Mouse (Mus musculus) lung, embryonic 16.5 days (tissue): ENCODE results near the gene Cdk9. TPM values are rescaled to one million over a fixed set of nuclear protein-coding genes. Genes with fewer than 3 reads are reported as not detected.

Source experiments
- ATAC-seq: fragments of 200-750 bp; cut with Nextera tagmentation; 2 replicates; pipeline ENCODE4 v1.8.0; 2017; ENCODE audit warnings: low read depth, mild to moderate bottlenecking, moderate library complexity
- H3K27ac ChIP-seq: fragments of 300-500 bp; sonication (generic); 2 replicates; pipeline ENCODE4 v1.5.1; 2014; ENCODE audit warnings: mild to moderate bottlenecking, control low read depth, low read length
- H3K27me3 ChIP-seq: fragments of 300-500 bp; sonication (generic); 2 replicates; pipeline ENCODE4 v1.6.1; 2014; ENCODE audit warnings: low read depth, low read length, mixed read lengths; ENCODE audit not compliant: control insufficient read depth, insufficient read depth
- H3K36me3 ChIP-seq: fragments of 300-500 bp; sonication (generic); 2 replicates; pipeline ENCODE4 v1.6.1; 2014; ENCODE audit warnings: low read length; ENCODE audit not compliant: control insufficient read depth, insufficient read depth
- H3K4me1 ChIP-seq: fragments of 300-500 bp; sonication (generic); replicated peaks from 2 replicates; pipeline ENCODE4 v1.6.1; 2014; ENCODE audit warnings: low read length, mixed read lengths; ENCODE audit not compliant: control insufficient read depth, insufficient read depth
- H3K4me2 ChIP-seq: fragments of 300-500 bp; sonication (generic); 2 replicates; pipeline ENCODE4 v1.6.1; 2014; ENCODE audit warnings: low read depth, low read length, control low read depth
- H3K4me3 ChIP-seq: fragments of 300-500 bp; sonication (generic); 2 replicates; pipeline ENCODE4 v1.5.1; 2014; ENCODE audit warnings: mild to moderate bottlenecking, low read length, control low read depth
- H3K9ac ChIP-seq: fragments of 300-500 bp; sonication (generic); 2 replicates; pipeline ENCODE4 v1.6.1; 2014; ENCODE audit warnings: low read length, control low read depth
- H3K9me3 ChIP-seq: fragments of 300-500 bp; sonication (generic); 2 replicates; pipeline ENCODE4 v1.6.1; 2016; ENCODE audit warnings: low read length; ENCODE audit not compliant: control insufficient read depth
- WGBS: fragments of 180-500 bp; shearing (Covaris S2); extraction: QIAGEN DNeasy Blood & Tissue Kit; methylation state at CpG from one replicate; pipeline ENCODE4 v1.1.7; 2014; 5-methylcytosine and 5-hydroxymethylcytosine counted together
- polyA plus RNA-seq: library from polyadenylated mRNA; unstranded; fragments of >200 nt; fragmentation: Nextera tagmentation; extraction: Ambion mirVana; gene quantifications from 2 replicates; pipeline ENCODE4 v1.2.1, GENCODE M21; 2015

The Cdk9 gene
- polyA plus RNA-seq, 1 experiment from 2014 or later, result 85.1 TPM

DNA sequence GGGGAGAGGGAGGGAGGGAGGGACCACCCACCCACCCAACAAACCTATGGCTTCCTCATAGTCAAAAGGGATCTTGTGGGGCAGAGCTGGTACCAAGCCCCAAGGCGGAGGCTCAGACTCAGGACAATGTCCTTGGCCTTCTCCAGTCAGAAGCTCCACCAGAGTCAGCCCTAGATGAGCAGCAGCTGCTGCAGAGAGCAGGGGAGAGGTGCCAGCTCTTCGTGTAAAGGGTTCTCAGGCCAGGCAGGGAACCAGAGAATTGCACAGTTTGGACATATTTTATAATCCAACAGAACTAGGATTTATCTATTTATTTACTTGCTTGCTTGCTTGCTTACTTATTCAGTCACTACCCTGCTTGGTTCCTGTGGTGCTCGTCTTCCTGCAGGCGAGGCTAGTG lies 26.4 kb upstream of the Cdk9 start:
- Histone ChIP-seq H3K27ac (no peak overlapping the region), H3K4me1 (peaks cover 8% of the 10 kb centered on the region), H3K4me3 (no peak overlapping the region), H3K9me3 (no peaks in the 10 kb centered on the region), H3K9ac (no peak overlapping the region), H3K27me3 (peaks cover 29% of the 10 kb centered on the region), H3K36me3 (no peaks in the 10 kb centered on the region), H3K4me2 (no peak overlapping the region)
- 68% methylated on average over 4 of the region's 4 CpGs for WGBS
- ATAC-seq, result no peak

DNA sequence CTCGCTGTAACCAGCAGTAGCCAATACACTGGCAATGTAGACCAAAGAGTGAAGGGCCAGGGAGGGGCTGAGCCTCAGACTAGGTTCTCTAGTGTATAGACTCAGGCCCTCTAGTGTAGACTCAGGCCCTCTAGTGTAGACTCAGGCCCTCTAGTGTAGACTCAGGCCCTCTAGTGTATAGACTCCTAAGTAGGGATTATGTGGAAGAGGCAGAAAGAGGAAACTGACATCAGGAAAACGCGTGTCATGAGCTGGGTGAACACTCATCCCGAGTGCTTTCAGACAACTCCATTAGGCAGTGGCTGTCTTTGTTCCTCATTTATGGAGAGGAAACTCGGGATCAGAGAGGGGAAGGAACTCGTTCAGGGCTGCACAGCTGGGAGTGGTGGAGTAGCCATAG lies 24.1 kb upstream of the Cdk9 start:
- WGBS, result 48% methylated on average over 6 of the region's 6 CpGs
- H3K4me3 ChIP-seq, result no peak overlapping the region
- H3K27me3 ChIP-seq, result peaks cover 15% of the 10 kb centered on the region
- no peaks in the 10 kb centered on the region for H3K36me3 ChIP-seq
- peaks cover 8% of the 10 kb centered on the region for H3K4me1 ChIP-seq
- H3K9ac ChIP-seq, result no peak overlapping the region
- no peak overlapping the region for H3K27ac ChIP-seq
- no peak overlapping the region for H3K4me2 ChIP-seq
- no peak for ATAC-seq
- H3K9me3 ChIP-seq, result no peaks in the 10 kb centered on the region

DNA sequence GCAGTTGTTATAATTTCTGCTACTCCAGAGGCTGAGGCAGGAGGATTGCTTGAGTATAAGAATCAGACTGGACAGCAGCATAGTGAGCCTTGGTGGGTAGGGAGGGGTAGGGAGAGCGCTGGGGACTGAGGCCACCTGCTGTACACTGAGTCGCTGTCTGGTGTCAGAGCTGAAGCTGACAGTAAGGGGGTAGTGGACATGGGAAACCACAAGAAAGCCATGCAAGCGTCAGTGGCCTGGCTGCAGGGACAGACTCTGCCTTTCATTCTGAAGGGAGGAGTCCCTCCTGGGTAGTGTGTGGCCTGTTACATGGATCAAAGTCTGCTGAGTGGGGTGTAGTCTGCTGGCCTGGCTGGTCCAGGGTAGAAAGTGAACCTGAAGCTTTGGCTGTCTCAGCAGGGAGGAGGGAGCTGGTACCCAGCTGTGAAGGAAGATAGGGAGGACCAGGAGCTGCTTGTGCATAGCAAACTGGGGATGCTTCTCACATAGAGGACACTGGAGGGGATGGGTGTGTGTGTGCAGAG lies 23.5 kb upstream of the Cdk9 start:
- H3K27me3 ChIP-seq, result peaks cover 9% of the 10 kb centered on the region
- no peak overlapping the region for H3K9ac ChIP-seq
- no peak for ATAC-seq
- no peak overlapping the region for H3K4me2 ChIP-seq
- H3K4me3 ChIP-seq, result no peak overlapping the region
- no peak overlapping the region for H3K27ac ChIP-seq
- H3K4me1 ChIP-seq, result peaks cover 6% of the 10 kb centered on the region
- 47% methylated on average over 3 of the region's 3 CpGs for WGBS
- H3K36me3 ChIP-seq, result no peaks in the 10 kb centered on the region
- H3K9me3 ChIP-seq, result no peaks in the 10 kb centered on the region

DNA sequence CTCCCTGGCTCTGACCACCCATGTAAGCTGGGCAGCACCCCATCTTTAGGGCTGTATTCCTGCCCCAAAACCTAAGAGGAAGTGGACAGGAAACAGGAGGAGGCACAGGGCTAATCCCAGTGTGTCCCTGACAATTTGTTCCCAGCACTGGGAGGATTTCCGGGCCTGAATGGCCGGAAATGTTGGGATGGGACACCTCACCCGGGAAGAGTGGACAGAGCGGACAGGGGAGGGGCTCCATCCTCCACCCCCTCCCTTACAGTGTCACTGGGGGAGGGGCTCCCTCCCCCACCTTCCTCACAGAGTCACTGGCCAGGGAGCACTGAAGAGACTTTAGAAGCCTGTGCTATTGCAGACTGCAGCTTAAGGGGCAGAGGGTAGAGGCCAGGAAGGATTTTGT lies 22.1 kb upstream of the Cdk9 start:
- ATAC-seq, result peak; percentile 59
- Histone ChIP-seq H3K27ac (peak overlapping the region; percentile 53), H3K9me3 (no peaks in the 10 kb centered on the region), H3K4me1 (peaks cover 13% of the 10 kb centered on the region), H3K4me2 (peak overlapping the region; percentile 28; the same call in 1 of the 2 replicates), H3K36me3 (no peaks in the 10 kb centered on the region), H3K27me3 (no peaks in the 10 kb centered on the region), H3K4me3 (no peak overlapping the region), H3K9ac (no peak overlapping the region)
- 41% methylated on average over 4 of the region's 4 CpGs for WGBS

DNA sequence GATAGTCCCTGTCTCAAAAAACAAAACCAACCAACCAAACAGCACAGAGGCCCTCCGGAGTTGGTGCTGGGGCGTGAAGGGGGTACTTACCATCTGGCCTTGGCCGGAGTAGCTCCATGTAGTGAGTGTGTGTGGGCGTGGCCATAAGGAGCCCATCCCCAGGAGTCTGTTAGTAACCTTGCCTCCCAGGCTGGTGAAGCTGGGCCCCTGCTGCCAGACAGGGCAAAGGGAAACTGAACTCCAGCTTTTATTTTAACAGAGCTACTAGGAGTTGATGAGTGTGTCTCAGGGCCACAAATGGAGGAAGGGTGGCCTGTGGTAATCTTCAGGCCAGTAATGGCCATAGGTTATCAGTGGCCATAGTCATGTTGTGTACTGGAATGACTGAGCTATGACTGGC lies 21.6 kb upstream of the Cdk9 start:
- H3K27ac ChIP-seq, result peak overlapping the region; percentile 53
- no peak overlapping the region for H3K9ac ChIP-seq
- H3K4me3 ChIP-seq, result no peak overlapping the region
- no peak overlapping the region for H3K4me2 ChIP-seq
- no peaks in the 10 kb centered on the region for H3K27me3 ChIP-seq
- no peaks in the 10 kb centered on the region for H3K36me3 ChIP-seq
- 0 out of 2 replicates have a peak, but pooled peaks have one; percentile 26 for ATAC-seq
- H3K4me1 ChIP-seq, result peaks cover 13% of the 10 kb centered on the region
- H3K9me3 ChIP-seq, result no peaks in the 10 kb centered on the region
- 39% methylated on average over 4 of the region's 4 CpGs for WGBS

DNA sequence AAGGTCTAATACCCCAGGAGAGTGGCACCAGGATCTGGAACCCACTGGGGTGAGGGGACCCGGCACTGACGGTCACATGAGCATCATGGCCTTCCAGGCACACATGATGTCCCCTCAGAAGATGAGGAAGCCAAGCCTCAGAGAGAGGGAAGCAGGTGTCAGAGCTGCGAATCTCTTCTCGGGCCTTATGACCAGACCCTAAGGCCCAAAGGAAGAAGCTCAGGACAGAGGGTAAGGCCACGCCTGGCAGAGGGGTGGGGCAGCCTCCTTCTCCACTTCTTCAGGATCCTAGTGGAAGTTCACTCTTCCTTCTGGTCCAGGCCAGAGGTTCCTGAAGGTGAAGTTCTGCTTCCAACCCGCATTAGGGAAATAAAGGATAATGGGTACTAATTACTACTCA lies 19.8 kb upstream of the Cdk9 start:
- Histone ChIP-seq H3K27me3 (no peaks in the 10 kb centered on the region), H3K27ac (no peak overlapping the region), H3K9ac (no peak overlapping the region), H3K9me3 (no peaks in the 10 kb centered on the region), H3K4me3 (no peak overlapping the region), H3K4me1 (peaks cover 13% of the 10 kb centered on the region), H3K36me3 (no peaks in the 10 kb centered on the region), H3K4me2 (no peak overlapping the region)
- no peak for ATAC-seq
- 72% methylated on average over 6 of the region's 6 CpGs for WGBS

DNA sequence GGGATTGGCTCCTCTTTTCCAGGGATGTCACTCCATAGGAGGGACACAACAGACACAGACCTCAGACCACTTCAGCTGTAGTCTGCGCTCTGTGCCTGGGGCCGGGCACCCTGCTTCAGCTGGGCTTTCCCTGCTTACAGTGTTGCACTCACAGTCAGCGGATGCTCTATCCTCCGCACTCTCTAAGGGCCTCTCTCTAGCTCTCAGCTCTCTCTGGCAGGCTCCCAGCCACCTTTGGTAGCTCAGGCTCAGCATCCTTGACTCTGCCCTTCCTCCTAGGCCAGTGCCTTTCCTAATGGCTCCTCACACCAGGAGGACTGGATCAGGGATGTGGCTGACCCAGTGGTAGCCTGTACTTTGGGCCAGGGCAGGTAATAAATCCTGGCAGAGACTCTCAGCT lies 19.0 kb upstream of the Cdk9 start:
- H3K4me3 ChIP-seq, result no peak overlapping the region
- 50% methylated on average over 4 of the region's 4 CpGs for WGBS
- H3K4me2 ChIP-seq, result no peak overlapping the region; the same call in 1 of the 2 replicates
- no peak overlapping the region for H3K9ac ChIP-seq
- no peak for ATAC-seq
- no peaks in the 10 kb centered on the region for H3K27me3 ChIP-seq
- peak overlapping the region; percentile 56 for H3K27ac ChIP-seq
- no peaks in the 10 kb centered on the region for H3K9me3 ChIP-seq
- H3K36me3 ChIP-seq, result no peaks in the 10 kb centered on the region
- peaks cover 13% of the 10 kb centered on the region for H3K4me1 ChIP-seq

DNA sequence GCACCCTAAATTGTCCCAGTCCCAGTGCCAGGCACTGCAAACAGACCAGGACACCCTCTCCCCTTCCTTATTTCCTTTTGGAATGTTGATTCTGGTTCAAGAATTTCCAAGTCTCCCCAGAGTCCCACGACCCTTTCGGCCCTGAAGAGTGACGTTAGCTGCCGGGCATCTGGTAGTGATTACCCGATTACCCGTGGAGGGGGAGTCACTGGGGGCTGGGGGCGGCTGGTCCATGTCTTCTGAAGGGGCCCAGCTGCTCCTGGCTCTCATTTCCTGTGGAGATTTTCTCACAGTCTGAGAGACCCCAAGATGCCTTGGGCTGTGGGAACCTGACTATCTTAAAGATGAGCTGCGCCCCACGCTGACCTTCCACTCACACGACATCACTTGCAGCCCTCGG lies 18.0 kb upstream of the Cdk9 start:
- H3K4me2 ChIP-seq, result peak overlapping the region; percentile 57
- H3K4me3 ChIP-seq, result peak overlapping the region; percentile 6
- H3K27ac ChIP-seq, result peak overlapping the region; percentile 88
- H3K27me3 ChIP-seq, result no peaks in the 10 kb centered on the region
- ATAC-seq, result peak; percentile 27; the same call in 1 of the 2 replicates
- H3K4me1 ChIP-seq, result peaks cover 13% of the 10 kb centered on the region
- H3K36me3 ChIP-seq, result no peaks in the 10 kb centered on the region
- H3K9me3 ChIP-seq, result no peaks in the 10 kb centered on the region
- 8% methylated on average over 11 of the region's 11 CpGs for WGBS
- peak overlapping the region; percentile 36 for H3K9ac ChIP-seq

DNA sequence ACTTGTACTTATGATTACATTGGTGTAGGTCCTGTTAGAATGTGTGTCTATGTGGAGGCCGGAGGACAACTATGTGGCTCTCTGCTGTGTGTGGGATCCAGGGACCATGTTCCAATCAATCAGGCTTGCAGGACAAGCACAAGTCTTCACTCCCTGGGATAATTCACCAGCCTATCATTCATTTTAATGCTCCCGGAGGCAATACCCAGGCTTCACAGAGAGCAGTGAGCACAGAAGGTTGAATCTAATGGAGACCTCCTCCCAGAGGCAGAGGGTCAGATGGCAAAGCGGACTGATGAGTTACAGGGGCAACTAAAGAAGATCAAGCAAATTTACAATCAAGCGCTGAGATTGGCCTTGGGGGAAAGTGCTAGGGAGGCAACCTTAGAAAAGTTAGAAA lies 16.7 kb upstream of the Cdk9 start:
- no peaks in the 10 kb centered on the region for H3K9me3 ChIP-seq
- H3K4me1 ChIP-seq, result peaks cover 16% of the 10 kb centered on the region
- H3K36me3 ChIP-seq, result no peaks in the 10 kb centered on the region
- peak overlapping the region; percentile 57 for H3K4me2 ChIP-seq
- H3K27ac ChIP-seq, result peak overlapping the region; percentile 88
- peak overlapping the region; percentile 37; the same call in 1 of the 2 replicates for H3K9ac ChIP-seq
- peak overlapping the region; percentile 50 for H3K4me3 ChIP-seq
- H3K27me3 ChIP-seq, result no peaks in the 10 kb centered on the region
- WGBS, result 71% methylated on average over 4 of the region's 4 CpGs
- ATAC-seq, result no peak

DNA sequence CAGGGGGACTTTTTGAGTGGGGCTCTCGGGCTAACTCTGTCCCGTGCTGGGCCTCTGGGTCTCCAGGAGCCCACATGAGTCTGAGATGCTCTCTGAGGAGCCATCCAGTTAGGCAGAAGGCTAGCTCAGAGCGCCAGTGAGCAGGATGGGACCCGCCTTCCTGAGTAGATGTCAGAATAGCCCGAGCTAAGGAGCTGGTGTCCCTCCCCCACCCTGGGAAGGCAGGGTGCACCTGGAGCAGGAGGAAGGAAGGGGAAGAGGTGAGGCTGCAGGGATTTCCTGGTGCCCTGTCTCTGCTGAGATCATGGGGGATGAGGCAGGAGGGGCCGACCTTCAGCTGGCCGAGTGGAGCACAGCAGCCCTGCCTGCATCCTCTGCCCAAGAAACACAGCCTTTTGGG lies 15.6 kb upstream of the Cdk9 start:
- H3K9me3 ChIP-seq, result no peaks in the 10 kb centered on the region
- peak overlapping the region; percentile 50 for H3K4me3 ChIP-seq
- no peaks in the 10 kb centered on the region for H3K36me3 ChIP-seq
- peaks cover 16% of the 10 kb centered on the region for H3K4me1 ChIP-seq
- H3K4me2 ChIP-seq, result peak overlapping the region; percentile 57
- peak overlapping the region; percentile 71 for H3K27ac ChIP-seq
- WGBS, result 38% methylated on average over 7 of the region's 7 CpGs
- ATAC-seq, result 0 out of 2 replicates have a peak, but pooled peaks have one; percentile 8
- peak overlapping the region; percentile 63 for H3K9ac ChIP-seq
- H3K27me3 ChIP-seq, result no peaks in the 10 kb centered on the region
